ENCODE assay signal across 8 mouse cellular contexts in the genomic region with DNA sequence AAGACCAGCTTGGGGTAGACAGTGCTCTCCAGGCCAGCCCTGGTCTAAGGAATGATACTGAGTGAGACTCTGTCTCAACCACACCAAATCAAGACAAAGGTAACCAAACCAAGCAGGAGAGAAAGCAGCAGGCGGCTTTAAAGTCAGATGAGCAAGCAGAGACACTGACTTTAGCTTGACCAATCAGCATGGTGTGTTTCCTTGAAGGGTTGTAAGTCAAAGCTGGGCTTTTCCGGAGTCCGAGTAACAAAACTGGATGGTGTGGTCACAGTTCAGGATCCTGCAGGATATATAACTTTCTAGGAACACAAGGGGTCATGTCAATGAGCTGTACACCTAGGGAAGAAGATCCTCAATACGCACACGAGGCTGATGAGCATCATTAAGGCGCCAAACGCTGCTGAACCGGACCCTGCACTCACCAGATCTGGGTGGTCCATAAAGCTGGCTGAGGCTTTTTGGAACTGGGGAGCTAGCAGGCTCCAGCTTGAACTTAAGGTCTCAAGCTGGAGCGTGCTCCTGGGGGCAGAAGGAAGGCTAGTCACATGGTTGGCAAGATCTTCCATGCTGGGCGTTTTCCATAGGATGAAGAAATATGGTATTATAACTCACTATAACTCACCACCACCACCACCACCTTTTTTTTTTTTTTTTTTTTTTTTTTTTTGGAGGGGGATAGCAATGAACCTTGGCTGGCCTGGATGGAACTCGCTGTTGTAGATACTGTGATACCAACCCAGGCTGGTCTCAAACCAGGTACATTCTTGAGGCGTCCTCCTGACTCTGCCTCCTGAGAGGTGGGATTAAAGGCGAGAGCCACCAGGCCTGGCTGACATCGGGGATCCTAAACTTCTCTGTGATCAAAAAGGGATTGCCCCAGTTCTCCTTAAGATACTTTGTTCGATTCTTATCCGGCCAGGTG. TPM values are rescaled to one million over a fixed set of nuclear protein-coding genes. Genes with fewer than 3 reads are reported as not detected.
DNase-seq lines count a peak whose midpoint lies in the region; ATAC-seq and TF ChIP-seq lines count a peak whose summit lies in the region.

No protein-coding gene starts in this region.

- no peaks in the 10 kb centered on the region for H3K9me3 ChIP-seq in embryonic facial prominence, embryonic 12.5 days
- no peaks in the 10 kb centered on the region for H3K9me3 ChIP-seq in limb, embryonic 10.5 days (replicated peaks)
- no peaks in the 10 kb centered on the region for H3K9me3 ChIP-seq in neural tube, embryonic 14.5 days (ENCODE audit: control insufficient read depth, low read length)

- H3K27me3 ChIP-seq in liver, adult 2 months (ENCODE audit: control insufficient read depth, insufficient read depth, low read length) = no peaks in the 10 kb centered on the region
- H3K27me3 ChIP-seq in embryonic facial prominence, embryonic 12.5 days = no peaks in the 10 kb centered on the region
- H3K27me3 ChIP-seq in limb, embryonic 10.5 days (ENCODE audit: low read depth, poor library complexity, severe bottlenecking) = peaks cover 6% of the 10 kb centered on the region; the same call in 1 of the 2 replicates
- no peaks in the 10 kb centered on the region; the same call in 1 of the 2 replicates for H3K27me3 ChIP-seq in neural tube, embryonic 14.5 days (ENCODE audit: control insufficient read depth, insufficient read depth, low read length)

- TF ChIP-seq POLR2A in liver, adult 2 months (IDR thresholded peaks at IDR 0.05; ENCODE audit: extremely low read depth, insufficient read depth, low read length) = no peak

- DNase-seq in liver, adult 2 months (ENCODE audit: extremely low read depth, low read depth, low spot score) = no peak
- DNase-seq in liver (no peak), MN1 (ENCODE audit: low spot score) (no peak)
- no peak for DNase-seq in limb, embryonic 10.5 days (ENCODE audit: low spot score)
- no peak for DNase-seq in thymus, postnatal 0 days (ENCODE audit: low spot score)
- no peak for DNase-seq in gastrocnemius, adult 18-20 months (ENCODE audit: low spot score)

- H3K4me2 ChIP-seq in embryonic facial prominence, embryonic 12.5 days (replicated peaks) = peak overlapping the region; percentile 73; the same call in 1 of the 2 replicates
- peak overlapping the region; percentile 32; the same call in 1 of the 2 replicates for H3K4me2 ChIP-seq in neural tube, embryonic 14.5 days (ENCODE audit: low read depth, low read length)

- H3K27ac ChIP-seq in liver, adult 2 months (replicated peaks; ENCODE audit: insufficient read depth, low read depth, low read length) = peak overlapping the region; percentile 30
- H3K27ac ChIP-seq in embryonic facial prominence, embryonic 12.5 days = no peak overlapping the region
- H3K27ac ChIP-seq in limb, embryonic 10.5 days = peak overlapping the region; percentile 95
- H3K27ac ChIP-seq in neural tube, embryonic 14.5 days (ENCODE audit: low read depth, low read length) = no peak overlapping the region

- no peak for TF ChIP-seq CTCF in liver, adult 2 months (IDR thresholded peaks at IDR 0.05; ENCODE audit: low read depth, low read length)

- WGBS in liver, adult 2 months = 45% methylated on average over 16 of the region's 16 CpGs
- 56% methylated on average over 16 of the region's 16 CpGs for WGBS in embryonic facial prominence, embryonic 12.5 days
- WGBS in limb, embryonic 10.5 days = 56% methylated on average over 16 of the region's 16 CpGs
- 59% methylated on average over 16 of the region's 16 CpGs for WGBS in neural tube, embryonic 14.5 days

- peaks cover 13% of the 10 kb centered on the region; the same call in 1 of the 2 replicates for H3K79me2 ChIP-seq in liver, adult 2 months (ENCODE audit: control insufficient read depth, insufficient read depth, low read length)

- H3K4me3 ChIP-seq in liver, adult 2 months (ENCODE audit: insufficient read depth, low read depth, low read length) = peak overlapping the region; percentile 41
- H3K4me3 ChIP-seq in embryonic facial prominence, embryonic 12.5 days = peak overlapping the region; percentile 77
- H3K4me3 ChIP-seq in limb, embryonic 10.5 days = peak overlapping the region; percentile 94
- H3K4me3 ChIP-seq in neural tube, embryonic 14.5 days (ENCODE audit: low read depth, low read length) = peak overlapping the region; percentile 72

- peak overlapping the region; percentile 35 for H3K9ac ChIP-seq in liver, adult 2 months (ENCODE audit: low read depth, low read length)
- no peak overlapping the region for H3K9ac ChIP-seq in embryonic facial prominence, embryonic 12.5 days
- H3K9ac ChIP-seq in neural tube, embryonic 14.5 days (replicated peaks; ENCODE audit: low read depth, low read length) = no peak overlapping the region

- 0 out of 2 replicates have a peak, but pooled peaks have one; percentile 39 for ATAC-seq in embryonic facial prominence, embryonic 12.5 days (ENCODE audit: insufficient number of reproducible peaks, insufficient read depth, low FRiP score, low TSS enrichment)
- ATAC-seq in neural tube, embryonic 14.5 days (ENCODE audit: low read depth) = peak; percentile 9; the same call in 1 of the 2 replicates

- H3K4me1 ChIP-seq in liver, adult 2 months (ENCODE audit: control insufficient read depth, insufficient read depth, low read length) = peaks cover 10% of the 10 kb centered on the region
- H3K4me1 ChIP-seq in embryonic facial prominence, embryonic 12.5 days = peaks cover 14% of the 10 kb centered on the region
- H3K4me1 ChIP-seq in limb, embryonic 10.5 days = peaks cover 17% of the 10 kb centered on the region
- peaks cover 10% of the 10 kb centered on the region for H3K4me1 ChIP-seq in neural tube, embryonic 14.5 days (ENCODE audit: control insufficient read depth, insufficient read depth, low read length)

- H3K36me3 ChIP-seq in liver, adult 2 months (ENCODE audit: control insufficient read depth, insufficient read depth, low read length) = peaks cover 7% of the 10 kb centered on the region; the same call in 1 of the 2 replicates
- peaks cover 23% of the 10 kb centered on the region for H3K36me3 ChIP-seq in embryonic facial prominence, embryonic 12.5 days
- peaks cover 30% of the 10 kb centered on the region for H3K36me3 ChIP-seq in limb, embryonic 10.5 days
- peaks cover 11% of the 10 kb centered on the region for H3K36me3 ChIP-seq in neural tube, embryonic 14.5 days (ENCODE audit: control insufficient read depth, insufficient read depth, low read length)

RNA-seq across cellular contexts. Expression of a gene that starts 0.6 kb away (rescaled TPM):
- total RNA-seq in liver, adult 2 months (2014; rRNA removed) = 170 and 199 TPM in 2 replicates
- 22.2 and 22.9 TPM in 2 replicates for polyA plus RNA-seq in liver, adult 2 months (2012; rRNA removed)
- 395 and 396 TPM in 2 replicates for polyA plus RNA-seq in embryonic facial prominence, embryonic 12.5 days (2016; fragmentation: Nextera tagmentation; extraction: Ambion mirVana)
- polyA plus RNA-seq in limb, embryonic 10.5 days (2016; fragmentation: Nextera tagmentation; extraction: Ambion mirVana) = 352 and 417 TPM in 2 replicates
- 150 and 173 TPM in 2 replicates for polyA plus RNA-seq in neural tube, embryonic 14.5 days (2014; fragmentation: Nextera tagmentation; extraction: Ambion mirVana)
- polyA plus RNA-seq in thymus, postnatal 0 days (2015; fragmentation: Nextera tagmentation; extraction: Ambion mirVana) = 557 and 592 TPM in 2 replicates
- total RNA-seq in gastrocnemius, adult 18-20 months (2021) = 100 to 1,000 TPM; 249 to 251 TPM

RNA-seq across cellular contexts. Expression of a gene that starts 6.1 kb away (rescaled TPM):
- total RNA-seq in liver, adult 2 months (2014; rRNA removed) = not detected in 2 replicates
- 0.13 TPM in 1 of 2 replicates, not detected in the other for polyA plus RNA-seq in liver, adult 2 months (2012; rRNA removed)
- 1.0 and 2.3 TPM in 2 replicates for polyA plus RNA-seq in embryonic facial prominence, embryonic 12.5 days (2016; fragmentation: Nextera tagmentation; extraction: Ambion mirVana)
- polyA plus RNA-seq in limb, embryonic 10.5 days (2016; fragmentation: Nextera tagmentation; extraction: Ambion mirVana) = 0.70 and 1.1 TPM in 2 replicates
- polyA plus RNA-seq in neural tube, embryonic 14.5 days (2014; fragmentation: Nextera tagmentation; extraction: Ambion mirVana) = 5.9 and 8.4 TPM in 2 replicates
- 0.09 TPM in 1 of 2 replicates, not detected in the other for polyA plus RNA-seq in thymus, postnatal 0 days (2015; fragmentation: Nextera tagmentation; extraction: Ambion mirVana)
- not detected for total RNA-seq in gastrocnemius, adult 18-20 months (2021)

RNA-seq across cellular contexts. Expression of a gene that starts 13.5 kb away (rescaled TPM):
- total RNA-seq in liver, adult 2 months (2014; rRNA removed) = under 0.01 TPM in 1 of 2 replicates, not detected in the other
- polyA plus RNA-seq in liver, adult 2 months (2012; rRNA removed) = not detected in 2 replicates
- 0.33 and 0.46 TPM in 2 replicates for polyA plus RNA-seq in embryonic facial prominence, embryonic 12.5 days (2016; fragmentation: Nextera tagmentation; extraction: Ambion mirVana)
- 0.01 and 0.03 TPM in 2 replicates for polyA plus RNA-seq in limb, embryonic 10.5 days (2016; fragmentation: Nextera tagmentation; extraction: Ambion mirVana)
- polyA plus RNA-seq in neural tube, embryonic 14.5 days (2014; fragmentation: Nextera tagmentation; extraction: Ambion mirVana) = 38.4 and 48.5 TPM in 2 replicates
- 0.03 and 0.07 TPM in 2 replicates for polyA plus RNA-seq in thymus, postnatal 0 days (2015; fragmentation: Nextera tagmentation; extraction: Ambion mirVana)
- under 1 TPM in 1 of 2 experiments, not detected in 1; 0.12 TPM for total RNA-seq in gastrocnemius, adult 18-20 months (2021)

RNA-seq across cellular contexts. Expression of a gene that starts 27.9 kb away (rescaled TPM):
- total RNA-seq in liver, adult 2 months (2014; rRNA removed) = 13.2 and 14.9 TPM in 2 replicates
- 16.5 and 17.6 TPM in 2 replicates for polyA plus RNA-seq in liver, adult 2 months (2012; rRNA removed)
- 30.3 and 33.4 TPM in 2 replicates for polyA plus RNA-seq in embryonic facial prominence, embryonic 12.5 days (2016; fragmentation: Nextera tagmentation; extraction: Ambion mirVana)
- 31.4 and 33.9 TPM in 2 replicates for polyA plus RNA-seq in limb, embryonic 10.5 days (2016; fragmentation: Nextera tagmentation; extraction: Ambion mirVana)
- 16.6 and 24.9 TPM in 2 replicates for polyA plus RNA-seq in neural tube, embryonic 14.5 days (2014; fragmentation: Nextera tagmentation; extraction: Ambion mirVana)
- 19.2 and 19.7 TPM in 2 replicates for polyA plus RNA-seq in thymus, postnatal 0 days (2015; fragmentation: Nextera tagmentation; extraction: Ambion mirVana)
- total RNA-seq in gastrocnemius, adult 18-20 months (2021) = 10 to 100 TPM; 19.8 to 19.9 TPM

RNA-seq across cellular contexts. Expression of a gene that starts 33.4 kb away (rescaled TPM):
- not detected in 2 replicates for total RNA-seq in liver, adult 2 months (2014; rRNA removed)
- not detected in 2 replicates for polyA plus RNA-seq in liver, adult 2 months (2012; rRNA removed)
- polyA plus RNA-seq in embryonic facial prominence, embryonic 12.5 days (2016; fragmentation: Nextera tagmentation; extraction: Ambion mirVana) = 0.09 TPM in 1 of 2 replicates, not detected in the other
- polyA plus RNA-seq in limb, embryonic 10.5 days (2016; fragmentation: Nextera tagmentation; extraction: Ambion mirVana) = not detected in 2 replicates
- polyA plus RNA-seq in neural tube, embryonic 14.5 days (2014; fragmentation: Nextera tagmentation; extraction: Ambion mirVana) = 0.36 and 0.68 TPM in 2 replicates
- polyA plus RNA-seq in thymus, postnatal 0 days (2015; fragmentation: Nextera tagmentation; extraction: Ambion mirVana) = 0.07 TPM in 1 of 2 replicates, not detected in the other
- not detected for total RNA-seq in gastrocnemius, adult 18-20 months (2021)

Comparison
In these comparisons a context has a peak if more than half of its experiments do, and no peak if none do; other contexts are left out.
1. H3K27ac ChIP-seq: peak in liver, adult 2 months (single experiment) and limb, embryonic 10.5 days (single experiment); none in embryonic facial prominence, embryonic 12.5 days (single experiment) and neural tube, embryonic 14.5 days (single experiment).
2. H3K4me3 ChIP-seq: peak in every context shown above with its lines; median percentile 94 in limb, embryonic 10.5 days; 77 in embryonic facial prominence, embryonic 12.5 days; 72 in neural tube, embryonic 14.5 days; 41 in liver, adult 2 months.
3. RNA of a gene that starts 13.5 kb away (polyA plus RNA-seq): 38.4 to 48.5 TPM in neural tube, embryonic 14.5 days; 0.33 to 0.46 TPM in embryonic facial prominence, embryonic 12.5 days, 0.03 to 0.07 TPM in thymus, postnatal 0 days, 0.01 to 0.03 TPM in limb, embryonic 10.5 days and not detected in liver, adult 2 months; every median in the first group is over 10 times any median in the second.